Mouse (Mus musculus) ES-E14 (cell line): ENCODE data around the gene Mtnr1a.

ENCODE experiments used
- CHD2 ChIP-seq: IDR thresholded peaks from 2 replicates; pipeline ENCODE4 v1.6.1; 2014; ENCODE audit warnings: mild to moderate bottlenecking, low read depth, low read length, inconsistent platforms
- HCFC1 ChIP-seq: IDR thresholded peaks from 2 replicates; pipeline ENCODE4 v1.6.1; 2012; ENCODE audit warnings: low read length, inconsistent platforms, borderline replicate concordance; ENCODE audit not compliant: insufficient read depth

DNA sequence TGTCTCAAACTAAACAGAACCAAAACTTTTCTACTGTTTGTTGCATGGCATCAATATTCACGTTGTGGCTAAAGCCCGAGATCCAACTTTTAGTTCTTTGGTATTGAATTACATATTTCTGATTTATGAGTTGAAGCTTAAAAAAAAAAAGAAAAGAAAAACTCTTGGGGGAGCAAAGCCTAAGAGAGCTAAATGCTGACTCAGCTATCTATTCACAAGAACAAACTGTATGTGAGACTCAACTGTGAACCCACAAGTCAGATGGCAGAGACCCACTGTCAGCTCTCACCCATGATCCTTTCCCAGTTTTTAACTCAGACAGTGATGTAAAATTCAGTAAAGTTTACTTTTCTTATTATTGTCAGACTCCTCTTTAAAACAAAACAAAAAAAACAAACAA lies 8.9 kb upstream of the Mtnr1a start:
- TF ChIP-seq CHD2 = no peak
- TF ChIP-seq HCFC1 = no peak
